Mouse (Mus musculus): ENCODE data around the gene Olfml2a.

The Olfml2a gene

DNA sequence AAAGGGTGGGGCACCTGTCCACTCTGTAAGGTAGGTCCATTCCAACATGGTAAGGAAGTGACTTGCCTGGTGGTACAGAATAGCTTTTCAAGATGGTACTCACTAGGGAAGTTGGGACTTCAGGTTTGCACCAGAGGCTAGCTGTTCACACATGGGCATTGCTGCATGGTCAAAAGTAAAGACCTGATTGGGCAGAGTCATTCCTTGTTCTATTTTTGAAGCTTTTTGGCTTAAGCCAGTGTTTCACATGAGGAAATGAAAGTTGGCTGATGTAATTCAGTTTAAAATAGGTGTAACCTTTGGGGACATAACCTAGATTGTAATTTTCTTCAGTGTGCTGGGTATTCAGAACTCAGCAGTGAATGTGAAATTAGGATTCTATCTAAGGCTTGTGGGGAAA lies 79.5 kb downstream of the Olfml2a start:
- DNase-seq (ENCODE audit: low spot score) = no peak

DNA sequence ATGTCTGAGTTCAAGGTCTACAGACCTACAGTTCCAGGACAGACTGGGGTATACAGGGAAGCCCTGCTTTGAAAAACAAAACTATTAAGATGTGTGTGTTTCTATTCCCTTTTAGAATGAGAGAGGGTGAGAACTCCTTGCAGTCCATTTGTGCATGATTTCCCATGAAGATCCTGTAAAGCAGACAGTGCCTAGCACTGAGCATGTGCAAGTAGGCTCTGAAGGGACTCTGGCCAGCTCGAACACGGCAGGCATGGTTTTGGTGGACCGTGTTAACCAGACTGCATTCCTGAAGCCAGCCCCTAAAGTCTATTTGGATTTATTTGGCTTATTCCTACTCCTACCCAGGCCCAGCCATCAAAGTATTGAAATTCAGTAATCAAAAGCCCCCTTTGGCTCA lies 80.2 kb downstream of the Olfml2a start:
- DNase-seq (ENCODE audit: low spot score) = no peak

DNA sequence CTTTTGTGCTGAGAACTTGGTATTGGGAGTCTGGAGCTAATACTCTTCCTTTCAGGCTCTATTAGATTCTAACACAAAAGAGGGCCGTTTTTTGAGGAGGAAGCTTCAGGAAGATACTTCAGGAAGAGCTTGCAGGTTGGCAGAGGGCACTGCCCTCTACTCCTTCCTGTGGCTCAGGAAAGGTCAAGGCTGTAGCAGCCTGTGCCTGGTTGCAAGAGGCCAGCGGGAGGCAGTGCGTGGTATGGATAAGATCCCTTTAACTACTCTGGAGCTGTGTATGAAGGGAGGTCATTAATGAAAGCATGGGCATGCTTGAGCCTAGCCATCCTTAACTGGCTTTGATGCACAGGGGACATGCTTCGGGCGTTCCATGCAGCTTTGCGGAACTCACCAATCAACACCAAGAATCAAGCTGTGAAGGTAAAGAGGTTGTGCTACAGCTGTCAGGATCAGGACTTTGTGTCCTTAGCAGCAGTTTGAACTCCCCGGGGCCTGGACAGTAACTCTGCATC lies 81.0 kb downstream of the Olfml2a start:
- DNase-seq (ENCODE audit: low spot score) = no peak
